8 mouse cellular contexts compared by ENCODE assay signal in genomic region chr4:106913411-106914049, GRCm38 (mm10). TPM values are rescaled to one million over a fixed set of nuclear protein-coding genes. Genes with fewer than 3 reads are reported as not detected.
A peak's percentile ranks its signal among the peaks of the same experiment; 100 is the strongest.
DNase-seq lines count a peak whose midpoint lies in the region; ATAC-seq lines count a peak whose summit lies in the region.

No protein-coding gene starts in this region.

- ATAC-seq in heart, embryonic 13.5 days (ENCODE audit: extremely low read depth, insufficient number of reproducible peaks, low FRiP score, low TSS enrichment) = no peak
- ATAC-seq in limb, embryonic 13.5 days (ENCODE audit: low FRiP score, low read depth) = no peak

- H3K4me1 ChIP-seq in heart, embryonic 13.5 days = peaks cover 47% of the 10 kb centered on the region
- H3K4me1 ChIP-seq in limb, embryonic 13.5 days = peaks cover 58% of the 10 kb centered on the region

- 17% methylated on average over 9 of the region's 9 CpGs for WGBS in heart, embryonic 13.5 days
- 7% methylated on average over 9 of the region's 9 CpGs for WGBS in limb, embryonic 13.5 days

- peak overlapping the region; percentile 97 for H3K4me2 ChIP-seq in heart, embryonic 13.5 days
- peak overlapping the region; percentile 95 for H3K4me2 ChIP-seq in limb, embryonic 13.5 days (replicated peaks)

- H3K27me3 ChIP-seq in heart, embryonic 13.5 days (replicated peaks) = no peaks in the 10 kb centered on the region
- no peaks in the 10 kb centered on the region for H3K27me3 ChIP-seq in limb, embryonic 13.5 days

- H3K4me3 ChIP-seq in heart, embryonic 13.5 days = peak overlapping the region; percentile 95
- H3K4me3 ChIP-seq in limb, embryonic 13.5 days = peak overlapping the region; percentile 95

- DNase-seq in cerebellum, adult 9-10 months = peak; percentile 44
- no peak for DNase-seq in cerebellum, adult 11 months
- DNase-seq in 3T3-L1 (ENCODE audit: low read depth, low spot score) = peak; percentile 72
- DNase-seq in T-cell, adult 2 months (ENCODE audit: low spot score) = no peak
- no peak for DNase-seq in urinary bladder, postnatal 25 days (ENCODE audit: low spot score)
- no peak for DNase-seq in layer of hippocampus, adult 9-10 months (ENCODE audit: low spot score)

- peak overlapping the region; percentile 100 for H3K9ac ChIP-seq in heart, embryonic 13.5 days
- peak overlapping the region; percentile 99 for H3K9ac ChIP-seq in limb, embryonic 13.5 days

- H3K36me3 ChIP-seq in heart, embryonic 13.5 days = peaks cover 50% of the 10 kb centered on the region
- peaks cover 56% of the 10 kb centered on the region for H3K36me3 ChIP-seq in limb, embryonic 13.5 days

- peak overlapping the region; percentile 100 for H3K27ac ChIP-seq in heart, embryonic 13.5 days (replicated peaks)
- H3K27ac ChIP-seq in limb, embryonic 13.5 days = peak overlapping the region; percentile 99

- H3K9me3 ChIP-seq in heart, embryonic 13.5 days = no peaks in the 10 kb centered on the region
- no peaks in the 10 kb centered on the region for H3K9me3 ChIP-seq in limb, embryonic 13.5 days

RNA-seq across cellular contexts. Expression of gene Ssbp3, which starts 3.0 kb away (rescaled TPM):
- polyA plus RNA-seq in heart, embryonic 13.5 days (2015; fragmentation: Nextera tagmentation; extraction: Ambion mirVana) = 59.8 and 61.9 TPM in 2 replicates
- polyA plus RNA-seq in limb, embryonic 13.5 days (2015; fragmentation: Nextera tagmentation; extraction: Ambion mirVana) = 171 and 173 TPM in 2 replicates

Comparison
In these comparisons a context has a peak if more than half of its experiments do, and no peak if none do; other contexts are left out.
1. DNase-seq: peak in cerebellum, adult 9-10 months (single experiment) and 3T3-L1 (single experiment); none in cerebellum, adult 11 months (single experiment), T-cell, adult 2 months (single experiment), urinary bladder, postnatal 25 days (single experiment) and layer of hippocampus, adult 9-10 months (single experiment).